Mouse (Mus musculus) liver, embryonic 15.5 days (tissue): Measurements from ENCODE around the gene Cox7a2l. TPM values are rescaled to one million over a fixed set of nuclear protein-coding genes. Genes with fewer than 3 reads are reported as not detected.

Source experiments
- polyA plus RNA-seq: library from polyadenylated mRNA; unstranded; fragments of >200 nt; fragmentation: Nextera tagmentation; extraction: Ambion mirVana; gene quantifications from 2 replicates; pipeline ENCODE4 v1.2.1, GENCODE M21; 2015

Gene Cox7a2l
- polyA plus RNA-seq, 1 experiment from 2014 or later: 61.9 TPM

Other genes starting within 250 kb of the Cox7a2l start
- 4.4 and 5.8 TPM in 2 replicates for gene Eml4, start 166.4 kb downstream of the Cox7a2l start, polyA plus RNA-seq
- gene Kcng3, start 114.6 kb upstream of the Cox7a2l start, polyA plus RNA-seq: not detected in 2 replicates
- gene Mta3, start 188.8 kb upstream of the Cox7a2l start, polyA plus RNA-seq: 36.9 and 37.3 TPM in 2 replicates